Mouse (Mus musculus): ENCODE measurements at regions not wholly inside any gene's neighbourhood (a gene's known extent, or its start where the extent isn't known, plus 50 kb on each side); places are given as distances from the start of the nearest gene placed in this dataset.

GRCm38 (mm10) chr5:106392213-106392612, 65.8 kb downstream of the Barhl2 start:
- no peak for ATAC-seq (ENCODE audit: poor library complexity, severe bottlenecking)

- ATAC-seq (ENCODE audit: poor library complexity, severe bottlenecking): no peak
Observed at GRCm38 (mm10) chr5:106386621-106387020, 71.3 kb downstream of the Barhl2 start.

- no peak for ATAC-seq (ENCODE audit: poor library complexity, severe bottlenecking)
Observed at GRCm38 (mm10) chr5:106385838-106386237, 72.1 kb downstream of the Barhl2 start.

- ATAC-seq (ENCODE audit: poor library complexity, severe bottlenecking): no peak
Observed at GRCm38 (mm10) chr5:106385219-106385618, 72.7 kb downstream of the Barhl2 start.

GRCm38 (mm10) chr5:106384138-106384770, 73.7 kb downstream of the Barhl2 start:
- no peak for ATAC-seq (ENCODE audit: poor library complexity, severe bottlenecking)

GRCm38 (mm10) chr5:106381919-106382318, 76.0 kb downstream of the Barhl2 start:
- ATAC-seq (ENCODE audit: poor library complexity, severe bottlenecking): no peak

- no peak for ATAC-seq (ENCODE audit: poor library complexity, severe bottlenecking)
Observed at GRCm38 (mm10) chr5:106380631-106381285, 77.2 kb downstream of the Barhl2 start.

- ATAC-seq (ENCODE audit: poor library complexity, severe bottlenecking): no peak
Observed at GRCm38 (mm10) chr5:106376781-106377525, 81.0 kb downstream of the Barhl2 start.

- ATAC-seq (ENCODE audit: poor library complexity, severe bottlenecking): no peak
Observed at GRCm38 (mm10) chr5:106367831-106368230, 90.1 kb downstream of the Barhl2 start.

- ATAC-seq (ENCODE audit: poor library complexity, severe bottlenecking): no peak
Observed at GRCm38 (mm10) chr5:106367312-106367711, 90.7 kb downstream of the Barhl2 start.

GRCm38 (mm10) chr5:106366006-106366405, 92.0 kb downstream of the Barhl2 start:
- no peak for ATAC-seq (ENCODE audit: poor library complexity, severe bottlenecking)

GRCm38 (mm10) chr5:106365094-106365493, 92.9 kb downstream of the Barhl2 start:
- ATAC-seq (ENCODE audit: poor library complexity, severe bottlenecking): no peak

- no peak for ATAC-seq (ENCODE audit: poor library complexity, severe bottlenecking)
Observed at GRCm38 (mm10) chr5:106351348-106351747, 106.6 kb downstream of the Barhl2 start.

GRCm38 (mm10) chr5:106349851-106350515, 108.0 kb downstream of the Barhl2 start:
- no peak for ATAC-seq (ENCODE audit: poor library complexity, severe bottlenecking)

GRCm38 (mm10) chr5:106344308-106344707, 113.7 kb downstream of the Barhl2 start:
- ATAC-seq (ENCODE audit: poor library complexity, severe bottlenecking): no peak

- ATAC-seq (ENCODE audit: poor library complexity, severe bottlenecking): no peak
Observed at GRCm38 (mm10) chr5:106343601-106344000, 114.4 kb downstream of the Barhl2 start.

- ATAC-seq (ENCODE audit: poor library complexity, severe bottlenecking): no peak
Observed at GRCm38 (mm10) chr5:106341361-106341760, 116.6 kb downstream of the Barhl2 start.

GRCm38 (mm10) chr5:106335639-106336038, 122.3 kb downstream of the Barhl2 start:
- no peak for ATAC-seq (ENCODE audit: poor library complexity, severe bottlenecking)

GRCm38 (mm10) chr5:106327592-106328150, 130.3 kb downstream of the Barhl2 start:
- no peak for ATAC-seq (ENCODE audit: poor library complexity, severe bottlenecking)

GRCm38 (mm10) chr5:106322574-106323215, 135.3 kb downstream of the Barhl2 start:
- ATAC-seq (ENCODE audit: poor library complexity, severe bottlenecking): no peak

- ATAC-seq (ENCODE audit: poor library complexity, severe bottlenecking): no peak
Observed at GRCm38 (mm10) chr5:106321426-106321825, 136.5 kb downstream of the Barhl2 start.

Measured in megakaryocyte, adult 5-6 weeks (primary cell).